Mouse (Mus musculus): ENCODE results near the gene Hist1h2ab.
"Not testable (repeated sequence)": the region's sequence is repeated elsewhere in the genome, so short reads cannot be mapped to it uniquely, and the experiment has no call there.

Gene Hist1h2ab

GRCm38 (mm10) chr13:23750839-23751477 is at the start of gene Hist1h2ab:
Gene Hist1h2ab, plus strand, starts transcription at chr13:23751126.
- DNase-seq, result peak; percentile 92

DNA sequence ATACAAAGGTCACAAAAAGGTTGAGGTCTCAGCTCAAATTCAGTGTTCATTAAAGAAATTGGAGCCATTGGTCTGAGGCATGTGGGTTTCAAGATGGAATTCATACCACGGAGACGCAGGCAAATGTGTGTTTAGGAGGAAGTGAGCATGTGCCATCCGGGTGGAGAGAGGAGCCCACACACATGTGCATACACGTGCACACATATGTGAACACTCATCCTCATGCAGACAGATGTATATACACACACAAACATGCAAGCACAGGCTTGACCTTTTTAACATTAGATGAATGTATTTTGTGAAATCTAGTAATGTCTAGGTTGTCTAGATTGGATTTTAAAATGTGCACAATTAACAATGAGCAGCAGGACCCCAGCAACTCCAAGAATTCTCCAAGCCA is 48.7 kb upstream of the Hist1h2ab start:
- no peak for DNase-seq

- not testable (repeated sequence) for DNase-seq
Observed at GRCm38 (mm10) chr13:23702801-23703200, 48.1 kb upstream of the Hist1h2ab start.

DNA sequence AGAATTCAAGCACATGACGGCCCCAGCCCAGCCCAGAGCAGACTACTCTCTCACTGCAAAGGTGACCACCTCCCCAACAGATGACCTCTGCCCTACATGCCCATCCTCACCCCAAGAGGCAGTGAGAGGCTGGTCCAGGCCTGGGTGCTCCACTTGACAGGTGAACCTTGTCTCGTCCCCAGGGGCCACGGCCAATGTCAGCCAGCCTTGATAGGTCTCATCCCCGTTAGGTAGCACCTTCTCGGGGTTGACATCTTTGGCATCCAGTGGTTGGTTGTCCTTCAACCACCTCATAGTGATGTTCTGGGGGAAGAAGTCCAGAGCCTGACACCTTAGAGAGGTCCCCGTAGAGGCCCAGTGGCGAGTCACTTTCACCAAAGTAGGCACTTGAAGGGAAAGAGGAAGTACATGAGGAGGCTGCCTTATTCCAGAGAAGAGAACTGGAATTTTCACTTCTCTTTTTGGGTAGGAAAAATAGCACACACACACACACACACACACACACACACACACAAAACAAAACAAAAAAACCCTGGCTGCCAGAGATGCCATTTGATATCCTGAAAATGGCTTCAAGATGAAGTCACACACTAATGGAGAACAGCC is 45.1 kb upstream of the Hist1h2ab start:
- DNase-seq, result no peak

GRCm38 (mm10) chr13:23706771-23707170 is 44.2 kb upstream of the Hist1h2ab start:
- no peak for DNase-seq

GRCm38 (mm10) chr13:23708041-23708440 is 42.9 kb upstream of the Hist1h2ab start:
- no peak for DNase-seq

- DNase-seq, result no peak
Observed at GRCm38 (mm10) chr13:23708654-23709053, 42.3 kb upstream of the Hist1h2ab start.

DNA sequence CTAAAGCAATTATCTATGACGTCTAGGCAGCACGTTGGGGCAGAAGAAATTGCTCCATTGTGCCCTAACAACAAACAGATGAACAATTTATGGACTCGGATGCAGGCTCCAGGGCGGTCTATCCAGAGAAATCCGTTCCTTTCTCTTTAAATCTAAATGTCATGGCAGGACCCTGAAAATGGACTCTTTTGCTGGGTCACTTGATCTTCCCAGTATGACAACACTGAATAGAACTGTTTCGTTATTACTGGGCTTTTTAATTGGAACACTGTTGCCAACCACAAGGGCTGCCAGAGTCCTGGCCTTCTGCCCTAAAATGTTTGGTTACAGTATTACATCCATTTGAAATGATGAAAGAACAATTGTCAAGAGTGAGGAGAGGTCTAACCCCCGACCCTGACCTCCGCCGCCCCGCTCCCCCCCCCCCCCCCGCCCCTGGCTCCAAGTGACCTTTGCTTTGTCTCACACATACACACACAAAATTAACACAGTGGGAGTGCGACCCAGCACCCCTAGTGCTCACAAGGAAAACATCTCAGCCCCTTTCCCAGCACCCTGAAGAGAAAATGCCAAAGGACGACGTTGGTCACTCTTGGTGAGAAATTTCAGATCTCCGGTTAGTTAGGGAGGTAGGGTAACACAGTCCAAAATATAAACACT is 41.1 kb upstream of the Hist1h2ab start:
- DNase-seq, result no peak

GRCm38 (mm10) chr13:23710374-23711089 is 40.4 kb upstream of the Hist1h2ab start, which contains the start of gene Hfe:
Gene Hfe, minus strand, starts transcription at chr13:23710854.
- peak; percentile 42 for DNase-seq

- no peak for DNase-seq
Observed at GRCm38 (mm10) chr13:23716261-23717042, 34.5 kb upstream of the Hist1h2ab start.

DNA sequence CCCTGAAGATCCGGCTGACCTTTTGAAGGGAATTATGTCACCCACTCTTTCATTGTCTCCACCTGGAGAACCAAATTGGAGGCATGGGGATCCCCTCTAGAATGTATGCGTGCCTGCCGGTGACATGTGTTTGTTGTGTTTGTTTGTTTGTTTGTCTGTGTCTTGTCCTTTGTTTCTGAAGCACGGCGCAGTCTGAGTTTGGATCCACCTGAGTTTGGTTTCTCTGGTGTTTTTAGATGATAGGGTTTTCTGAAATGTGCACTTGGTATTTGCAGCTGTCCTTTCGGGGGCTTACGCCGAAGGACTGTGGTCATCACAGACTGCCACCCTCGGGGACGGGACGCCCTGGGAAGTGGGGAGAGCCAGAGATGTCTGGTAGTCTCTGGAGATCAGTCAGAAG is 33.8 kb upstream of the Hist1h2ab start:
- no peak for DNase-seq

- not testable (repeated sequence) for DNase-seq
Observed at GRCm38 (mm10) chr13:23717593-23718245, 33.2 kb upstream of the Hist1h2ab start.

DNA sequence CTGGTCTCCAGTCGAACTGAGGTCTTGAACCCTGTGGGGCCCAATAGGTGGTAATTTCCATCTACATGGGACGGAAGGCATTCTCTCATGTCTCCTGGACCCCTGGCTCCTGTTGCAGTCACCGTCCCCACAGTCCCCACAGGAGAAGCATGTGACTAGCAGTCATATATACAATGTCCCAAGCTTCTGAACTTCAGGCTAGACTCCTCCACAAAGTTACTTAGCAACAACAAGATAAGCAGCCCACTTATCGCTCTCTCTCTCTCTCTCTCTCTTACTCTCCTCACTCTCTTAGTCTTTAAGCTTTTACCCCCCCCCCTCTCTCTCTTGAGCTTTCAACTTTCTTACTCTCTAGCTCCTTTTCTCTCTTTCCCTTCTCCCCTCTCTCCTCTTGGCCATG is 26.7 kb upstream of the Hist1h2ab start:
- no peak for DNase-seq

DNA sequence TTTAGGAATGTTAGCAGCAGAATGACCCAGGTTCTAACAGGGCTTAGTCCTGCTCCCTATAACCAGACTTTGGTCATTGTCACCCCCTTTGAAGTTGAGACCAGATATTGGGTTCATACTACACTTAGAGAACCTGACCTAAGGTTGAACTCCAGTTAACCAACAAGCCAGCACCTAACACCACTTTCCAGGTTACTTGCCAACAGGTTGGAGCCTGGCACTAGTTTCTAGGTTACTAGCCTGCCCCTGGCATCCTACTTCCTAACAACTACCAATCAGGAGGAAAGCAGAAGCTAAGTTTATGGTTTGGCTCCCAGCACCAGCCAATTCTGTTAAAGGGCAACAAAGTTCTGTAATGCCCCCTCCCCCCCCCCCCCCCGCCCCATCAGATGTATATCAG is 25.7 kb upstream of the Hist1h2ab start:
- DNase-seq, result no peak

GRCm38 (mm10) chr13:23728472-23729191 is 22.3 kb upstream of the Hist1h2ab start:
- DNase-seq, result peak; percentile 58

DNA sequence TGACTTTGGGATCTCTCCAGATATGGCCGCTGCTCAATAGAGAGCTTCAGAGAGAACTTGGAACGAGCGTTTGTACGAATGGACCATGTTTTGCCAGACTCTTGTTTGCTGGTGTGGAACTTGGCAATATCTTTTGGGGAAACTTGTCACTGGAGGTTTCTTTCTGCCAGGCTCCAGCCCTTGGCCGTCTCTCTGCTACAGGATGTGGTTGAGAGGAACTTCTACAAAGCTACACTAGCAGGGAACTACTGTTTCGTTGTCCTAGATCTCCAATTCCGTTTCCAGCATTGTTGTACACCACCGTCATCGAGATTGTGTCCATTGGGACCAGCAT is 21.8 kb upstream of the Hist1h2ab start:
- DNase-seq, result no peak

DNA sequence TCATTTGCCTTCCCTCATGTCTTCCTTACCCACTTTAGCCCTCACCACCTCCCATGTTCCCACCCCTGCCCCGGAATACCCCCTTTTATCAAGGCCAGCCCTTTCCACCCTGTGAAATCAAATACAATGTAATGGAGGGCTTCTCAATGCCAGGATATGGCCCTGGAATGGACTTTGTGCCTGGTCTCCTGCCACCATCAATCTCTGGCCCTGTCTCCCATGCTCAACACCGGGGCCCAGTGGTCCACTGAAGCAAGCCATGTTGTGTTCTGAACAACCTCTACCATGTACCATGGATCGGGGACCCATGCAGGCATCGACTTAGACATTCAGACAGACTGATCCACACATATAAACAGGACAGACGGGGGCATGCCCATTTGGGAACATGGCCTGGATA is 21.2 kb upstream of the Hist1h2ab start:
- no peak for DNase-seq

GRCm38 (mm10) chr13:23730479-23730878 is 20.4 kb upstream of the Hist1h2ab start:
- DNase-seq, result no peak

GRCm38 (mm10) chr13:23732156-23732804 is 18.6 kb upstream of the Hist1h2ab start:
- no peak for DNase-seq

DNA sequence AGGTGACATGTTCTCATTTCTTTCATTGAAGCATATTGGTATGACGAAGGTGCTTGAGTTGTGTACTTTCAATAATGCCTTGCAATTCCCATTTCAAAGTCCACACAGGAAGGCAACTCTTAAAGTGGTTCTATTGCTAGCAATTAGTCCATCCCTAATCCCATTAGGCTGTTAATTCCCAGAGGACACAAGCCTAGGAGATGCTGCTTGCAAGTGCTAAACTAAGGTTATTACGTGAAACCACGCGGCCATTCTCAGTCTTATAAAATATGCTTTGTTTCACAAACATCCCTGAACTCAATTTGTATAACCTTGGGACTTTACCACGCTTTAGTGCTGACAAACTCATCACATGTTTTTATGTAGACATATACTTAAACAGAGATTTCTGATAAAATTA is 13.8 kb upstream of the Hist1h2ab start:
- no peak for DNase-seq

DNA sequence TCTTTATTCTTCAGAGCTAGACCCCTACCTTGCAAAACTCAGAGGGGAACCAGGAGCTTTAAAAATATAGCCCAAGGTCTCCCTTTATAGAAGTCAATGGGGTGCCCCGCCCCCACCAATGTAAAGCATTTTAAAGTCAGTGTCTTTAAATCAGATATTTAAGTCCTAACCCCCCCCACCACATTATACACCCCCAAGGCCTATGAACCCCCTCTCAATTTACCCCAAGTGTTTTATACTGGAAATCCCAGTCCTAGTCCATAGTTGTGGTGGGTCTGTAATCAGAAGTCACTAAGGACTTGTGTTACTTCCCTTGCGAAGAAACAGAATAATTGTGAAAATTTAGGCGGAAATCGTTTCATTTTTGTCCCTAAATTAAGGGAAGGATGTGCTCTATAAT is 12.9 kb upstream of the Hist1h2ab start:
- peak; percentile 65 for DNase-seq

Measured in liver (tissue).